Mouse (Mus musculus) heart, adult 11 months (tissue): ENCODE measurements around the gene Vmn1r212.
"Not testable (repeated sequence)": the region's sequence is repeated elsewhere in the genome, so short reads cannot be mapped to it uniquely, and the experiment has no call there.

Source experiments
- DNase-seq: peaks from one replicate; pipeline ENCODE4 v3.0.0; 2022

Vmn1r212 gene

DNA sequence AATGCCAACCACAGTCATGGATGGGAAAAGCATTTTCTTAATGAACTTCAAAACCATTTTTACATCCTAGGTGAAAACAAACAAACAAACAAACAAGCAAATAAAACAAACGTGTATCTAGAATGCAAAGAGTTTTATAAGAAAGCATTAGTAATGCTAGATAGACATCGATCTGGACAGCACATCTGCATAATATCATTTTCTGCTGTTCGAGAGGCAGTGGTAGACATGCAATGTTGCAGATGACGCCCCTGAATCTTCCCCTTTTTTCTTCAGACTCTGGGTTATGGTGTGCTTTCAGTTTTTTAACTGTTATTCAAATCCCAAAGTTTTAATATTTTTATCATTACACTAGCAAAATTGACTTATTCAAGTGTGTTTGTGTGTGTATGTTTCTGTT is at the start of gene Vmn1r212:
Gene Vmn1r212, minus strand, starts transcription at position 101 of the 400 bp plus-strand sequence.
- no peak for DNase-seq

DNA sequence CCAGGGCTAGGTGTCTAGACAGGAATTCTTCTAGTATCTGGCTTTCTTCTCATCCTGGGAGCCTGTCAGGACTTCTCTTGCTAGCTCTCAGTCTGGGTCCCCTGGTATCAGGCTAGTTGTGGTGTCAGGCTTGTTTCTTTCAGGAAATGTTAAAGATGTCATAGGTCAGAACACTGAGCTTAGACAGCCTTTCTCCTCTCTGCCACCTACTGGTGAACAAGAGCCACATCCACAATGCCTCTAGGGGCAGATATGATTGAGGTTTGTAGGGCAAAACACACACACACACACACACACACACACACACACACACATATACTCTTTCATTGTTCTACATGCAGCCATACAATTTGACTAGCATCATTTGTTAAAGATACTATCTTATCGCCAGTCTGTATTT is 4.7 kb downstream of the Vmn1r212 start:
- DNase-seq, result no peak

DNA sequence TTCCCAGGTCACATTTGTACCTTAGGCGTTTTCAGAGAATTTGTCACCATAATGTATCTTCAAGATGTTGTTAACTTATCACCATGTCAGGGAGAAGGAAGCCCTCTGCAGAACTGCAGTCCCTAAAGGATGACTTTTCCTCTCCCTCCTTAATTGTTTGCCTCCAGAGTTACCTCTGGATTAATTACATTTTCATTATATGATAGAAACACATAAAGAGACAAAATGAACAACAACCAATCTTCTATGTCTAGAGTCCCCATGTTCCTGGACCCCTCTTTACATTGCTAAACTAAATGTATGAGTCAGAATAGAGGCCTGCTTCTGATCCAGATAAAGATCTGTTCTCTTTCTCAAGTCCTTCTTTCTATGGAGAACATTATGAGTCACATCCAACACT is 26.5 kb downstream of the Vmn1r212 start, which contains the start of gene Vmn1r211:
Gene Vmn1r211, minus strand, starts transcription at position 101 of the 400 bp plus-strand sequence.
- no peak for DNase-seq

DNA sequence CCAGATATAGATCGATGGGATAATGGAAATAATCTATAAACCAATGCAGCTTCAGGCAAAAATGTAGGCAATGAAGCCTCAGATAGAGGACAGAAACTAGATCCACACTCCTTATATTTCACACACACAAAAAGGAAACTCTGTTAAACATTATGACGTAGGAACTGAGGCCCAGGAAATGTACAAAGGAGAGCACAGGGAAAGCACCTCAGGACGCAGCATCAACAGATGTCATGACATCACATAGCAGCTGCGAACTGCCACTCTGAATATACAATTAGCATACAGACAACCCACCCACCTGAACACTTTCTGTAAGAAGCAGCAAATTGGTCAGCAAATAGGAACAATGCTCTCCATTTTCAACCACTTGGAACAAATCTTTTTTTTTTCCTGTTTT is 29.2 kb downstream of the Vmn1r212 start:
- DNase-seq, result no peak

DNA sequence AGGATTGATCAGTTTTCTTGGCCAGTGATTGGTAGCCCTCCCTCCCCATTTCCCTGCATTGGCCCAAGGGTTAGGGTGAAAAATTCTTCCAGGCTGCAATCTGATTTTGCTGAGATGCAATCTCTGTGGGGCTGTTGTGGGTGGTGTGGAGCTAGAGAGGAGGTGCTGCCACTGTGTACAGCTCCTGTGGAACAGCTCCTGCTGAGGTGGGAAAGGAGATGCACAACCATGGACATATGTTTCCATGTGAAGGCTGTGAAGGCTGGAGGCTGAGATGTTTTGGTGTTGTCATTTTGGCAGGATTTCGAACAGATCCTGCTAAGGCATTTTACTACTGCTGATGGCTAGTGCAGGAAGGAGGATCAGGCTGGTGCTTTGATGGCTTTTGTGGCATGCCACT is 37.2 kb downstream of the Vmn1r212 start:
- no peak for DNase-seq

DNA sequence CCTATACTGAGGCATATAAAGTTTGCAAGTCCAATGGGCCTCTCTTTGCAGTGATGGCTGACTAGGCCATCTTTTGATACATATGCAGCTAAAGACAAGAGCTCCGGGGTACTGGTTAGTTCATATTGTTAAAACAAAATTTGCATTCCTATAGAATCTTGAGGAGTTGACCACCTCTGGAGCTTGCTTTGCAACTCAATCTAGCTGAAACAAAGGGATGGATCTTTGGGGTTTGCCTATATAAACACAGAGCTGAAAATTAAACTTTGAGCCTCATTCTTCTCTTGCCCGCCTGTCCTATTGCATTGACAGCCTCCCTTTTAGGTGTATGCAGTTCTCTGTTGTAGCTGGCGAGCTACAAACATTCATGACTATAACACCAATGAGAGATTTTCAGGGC is 39.7 kb downstream of the Vmn1r212 start:
- not testable (repeated sequence) for DNase-seq
